Mouse (Mus musculus): ENCODE measurements around the gene Ciart. TPM values are rescaled to one million over a fixed set of nuclear protein-coding genes. Genes with fewer than 3 reads are reported as not detected.
A peak's percentile ranks its signal among the peaks of the same experiment; 100 is the strongest.
"Not testable (repeated sequence)": the region's sequence is repeated elsewhere in the genome, so short reads cannot be mapped to it uniquely, and the experiment has no call there.

Ciart gene
- 26.1 and 29.3 TPM in 2 replicates for polyA plus RNA-seq (2012; rRNA removed)

GRCm38 (mm10) chr3:95881979-95882815, at the start of gene Ciart:
Gene Ciart (minus strand): TSS chr3:95882251.
- no peak for TF ChIP-seq CTCF (IDR thresholded peaks at IDR 0.05; ENCODE audit: insufficient read depth, low read length)
- TF ChIP-seq POLR2A (IDR thresholded peaks at IDR 0.05; ENCODE audit: borderline replicate concordance, extremely low read depth, low read depth, low read length), result peak; percentile 81
- Histone ChIP-seq H3K4me3 (replicated peaks; ENCODE audit: extremely low read depth, low read depth, low read length) (peak within 1 kb of the TSS; percentile 73), H3K4me1 (ENCODE audit: control insufficient read depth, insufficient read depth, low read length) (peaks cover 3% of the 10 kb centered on the region; the same call in 1 of the 2 replicates)
- peak; percentile 87 for DNase-seq
- under 1% methylated on average over 66 of the region's 66 CpGs for WGBS

- WGBS, result 84% methylated on average over 1 of the region's 1 CpGs
Observed at GRCm38 (mm10) chr3:95931471-95931870, 49.4 kb upstream of the Ciart start.

GRCm38 (mm10) chr3:95930471-95930789, 48.4 kb upstream of the Ciart start:
- WGBS, result 2% methylated on average over 5 of the region's 5 CpGs
- peak overlapping the region; percentile 75 for H3K4me3 ChIP-seq (replicated peaks; ENCODE audit: extremely low read depth, low read depth, low read length)
- H3K4me1 ChIP-seq (ENCODE audit: control insufficient read depth, insufficient read depth, low read length), result peaks cover 3% of the 10 kb centered on the region
- DNase-seq, result peak; percentile 17
- no peak for TF ChIP-seq CTCF (IDR thresholded peaks at IDR 0.05; ENCODE audit: insufficient read depth, low read length)
- no peak for TF ChIP-seq POLR2A (IDR thresholded peaks at IDR 0.05; ENCODE audit: borderline replicate concordance, extremely low read depth, low read depth, low read length)

More at GRCm38 (mm10) chr3:95931471-95931870, 49.4 kb upstream of the Ciart start:
- DNase-seq, result no peak
- TF ChIP-seq CTCF (IDR thresholded peaks at IDR 0.05; ENCODE audit: insufficient read depth, low read length) (no peak), POLR2A (IDR thresholded peaks at IDR 0.05; ENCODE audit: borderline replicate concordance, extremely low read depth, low read depth, low read length) (no peak)
- Histone ChIP-seq H3K4me3 (replicated peaks; ENCODE audit: extremely low read depth, low read depth, low read length) (no peak overlapping the region), H3K4me1 (ENCODE audit: control insufficient read depth, insufficient read depth, low read length) (peaks cover 3% of the 10 kb centered on the region)

GRCm38 (mm10) chr3:95929581-95930470, 47.8 kb upstream of the Ciart start:
- Histone ChIP-seq H3K4me1 (ENCODE audit: control insufficient read depth, insufficient read depth, low read length) (peaks cover 3% of the 10 kb centered on the region), H3K4me3 (replicated peaks; ENCODE audit: extremely low read depth, low read depth, low read length) (peak overlapping the region; percentile 75)
- TF ChIP-seq CTCF (IDR thresholded peaks at IDR 0.05; ENCODE audit: insufficient read depth, low read length) (no peak), POLR2A (IDR thresholded peaks at IDR 0.05; ENCODE audit: borderline replicate concordance, extremely low read depth, low read depth, low read length) (no peak)
- WGBS, result under 1% methylated on average over 105 of the region's 105 CpGs
- DNase-seq, result peak; percentile 63

- peak within 1 kb of the TSS; percentile 75 for H3K4me3 ChIP-seq (replicated peaks; ENCODE audit: extremely low read depth, low read depth, low read length)
- TF ChIP-seq POLR2A (IDR thresholded peaks at IDR 0.05; ENCODE audit: borderline replicate concordance, extremely low read depth, low read depth, low read length) (peak; percentile 92), CTCF (IDR thresholded peaks at IDR 0.05; ENCODE audit: insufficient read depth, low read length) (no peak)
- under 1% methylated on average over 49 of the region's 49 CpGs for WGBS
- H3K4me1 ChIP-seq (ENCODE audit: control insufficient read depth, insufficient read depth, low read length), result peaks cover 3% of the 10 kb centered on the region
- peak; percentile 95 for DNase-seq
Observed at GRCm38 (mm10) chr3:95928658-95929503, 46.8 kb upstream of the Ciart start, which contains the start of gene Anp32e. Gene Anp32e (plus strand): TSS chr3:95929246.

- Histone ChIP-seq H3K4me3 (replicated peaks; ENCODE audit: extremely low read depth, low read depth, low read length) (no peak overlapping the region), H3K4me1 (ENCODE audit: control insufficient read depth, insufficient read depth, low read length) (peaks cover 3% of the 10 kb centered on the region)
- no peak for DNase-seq
- TF ChIP-seq POLR2A (IDR thresholded peaks at IDR 0.05; ENCODE audit: borderline replicate concordance, extremely low read depth, low read depth, low read length) (no peak), CTCF (IDR thresholded peaks at IDR 0.05; ENCODE audit: insufficient read depth, low read length) (no peak)
- WGBS, result 37% methylated on average over 6 of the region's 6 CpGs
Observed at GRCm38 (mm10) chr3:95928261-95928657, 46.2 kb upstream of the Ciart start.

GRCm38 (mm10) chr3:95925087-95925486, 43.0 kb upstream of the Ciart start:
- no peak for DNase-seq
- WGBS, result 74% methylated on average over 5 of the region's 5 CpGs
- TF ChIP-seq POLR2A (IDR thresholded peaks at IDR 0.05; ENCODE audit: borderline replicate concordance, extremely low read depth, low read depth, low read length) (no peak), CTCF (IDR thresholded peaks at IDR 0.05; ENCODE audit: insufficient read depth, low read length) (no peak)
- Histone ChIP-seq H3K4me3 (replicated peaks; ENCODE audit: extremely low read depth, low read depth, low read length) (no peak overlapping the region), H3K4me1 (ENCODE audit: control insufficient read depth, insufficient read depth, low read length) (no peaks in the 10 kb centered on the region)

- 54% methylated on average over 4 of the region's 4 CpGs for WGBS
- Histone ChIP-seq H3K4me1 (ENCODE audit: control insufficient read depth, insufficient read depth, low read length) (no peaks in the 10 kb centered on the region), H3K4me3 (replicated peaks; ENCODE audit: extremely low read depth, low read depth, low read length) (no peak overlapping the region)
- DNase-seq, result no peak
- TF ChIP-seq POLR2A (IDR thresholded peaks at IDR 0.05; ENCODE audit: borderline replicate concordance, extremely low read depth, low read depth, low read length) (no peak), CTCF (IDR thresholded peaks at IDR 0.05; ENCODE audit: insufficient read depth, low read length) (no peak)
Observed at GRCm38 (mm10) chr3:95924185-95924584, 42.1 kb upstream of the Ciart start.

GRCm38 (mm10) chr3:95923429-95923828, 41.4 kb upstream of the Ciart start:
- not testable (repeated sequence) for H3K4me3 ChIP-seq (replicated peaks; ENCODE audit: extremely low read depth, low read depth, low read length)
- WGBS, result 86% methylated on average over 7 of the region's 7 CpGs

GRCm38 (mm10) chr3:95920532-95920931, 38.5 kb upstream of the Ciart start:
- WGBS, result 68% methylated on average over 2 of the region's 2 CpGs
- H3K4me3 ChIP-seq (replicated peaks; ENCODE audit: extremely low read depth, low read depth, low read length); H3K4me1 ChIP-seq (ENCODE audit: control insufficient read depth, insufficient read depth, low read length); DNase-seq: not testable (repeated sequence)

More at GRCm38 (mm10) chr3:95923429-95923828, 41.4 kb upstream of the Ciart start:
- not testable (repeated sequence) for H3K4me1 ChIP-seq (ENCODE audit: control insufficient read depth, insufficient read depth, low read length); DNase-seq

Measured in lung, adult 2 months (tissue).